Mouse (Mus musculus): ENCODE data around the gene Hoxa6. TPM values are rescaled to one million over a fixed set of nuclear protein-coding genes. Genes with fewer than 3 reads are reported as not detected.
A peak's percentile ranks its signal among the peaks of the same experiment; 100 is the strongest.

Gene Hoxa6
- polyA plus RNA-seq (2015; fragmentation: Nextera tagmentation; extraction: Ambion mirVana): 9.4 and 9.9 TPM in 2 replicates

DNA sequence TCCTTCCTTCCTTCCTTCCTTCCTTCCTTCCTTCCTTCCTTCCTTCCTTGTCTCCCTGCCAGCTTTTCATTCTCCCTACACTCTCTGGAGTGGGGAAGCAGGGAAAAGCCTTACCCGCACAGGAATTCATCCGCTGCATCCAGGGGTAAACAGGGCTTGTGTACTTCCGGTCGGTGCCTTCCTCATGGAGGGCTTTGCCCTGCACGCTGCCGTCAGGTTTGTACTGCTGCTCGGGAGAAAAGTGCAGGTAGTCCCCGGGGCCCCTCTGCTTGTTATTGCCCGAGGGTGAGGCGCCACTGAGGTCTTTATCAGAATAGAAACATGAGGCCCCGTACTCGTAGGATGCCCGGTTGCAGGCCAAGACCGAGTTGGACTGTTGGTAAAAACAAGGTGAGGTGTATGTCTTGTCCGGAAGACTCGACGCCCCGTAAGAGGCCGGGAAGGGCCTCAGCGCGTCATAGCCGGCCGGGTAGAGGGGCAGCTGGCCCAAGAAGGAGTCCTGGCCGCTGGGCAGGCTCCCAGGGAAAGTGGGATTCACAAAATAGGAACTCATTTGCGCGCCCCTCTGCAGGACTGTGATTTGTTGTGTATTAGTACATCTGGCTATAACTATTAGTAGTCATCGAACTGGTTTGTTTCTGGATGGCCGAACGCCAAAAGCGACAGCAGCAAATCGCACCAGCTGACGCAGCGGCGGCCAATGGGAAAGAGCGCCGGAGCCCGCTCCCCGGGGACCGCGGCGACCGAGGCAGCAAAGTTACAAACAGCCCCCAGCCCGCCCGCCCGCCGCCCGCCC is at the start of gene Hoxa6:
Gene Hoxa6 (minus strand): TSS at position 651 of the 796 bp plus-strand sequence.
- WGBS: 1% methylated on average over 47 of the region's 47 CpGs
- H3K9ac ChIP-seq (ENCODE audit: low read depth, low read length): peak within 1 kb of the TSS; percentile 37
- H3K27me3 ChIP-seq (replicated peaks; ENCODE audit: control insufficient read depth, insufficient read depth, low read length): peaks cover 53% of the 10 kb centered on the region
- no peak for ATAC-seq
- peak within 1 kb of the TSS; percentile 52 for H3K27ac ChIP-seq (ENCODE audit: low read depth, low read length)
- peak within 1 kb of the TSS; percentile 33 for H3K4me3 ChIP-seq (ENCODE audit: low read length)
- H3K36me3 ChIP-seq (ENCODE audit: control insufficient read depth, insufficient read depth, low read length): no peaks in the 10 kb centered on the region
- H3K4me2 ChIP-seq (ENCODE audit: low read length): peak within 1 kb of the TSS; percentile 52
- no peaks in the 10 kb centered on the region; the same call in 1 of the 2 replicates for H3K4me1 ChIP-seq (ENCODE audit: control insufficient read depth, insufficient read depth, low read depth, low read length)
- no peaks in the 10 kb centered on the region for H3K9me3 ChIP-seq (ENCODE audit: control insufficient read depth, low read length)

DNA sequence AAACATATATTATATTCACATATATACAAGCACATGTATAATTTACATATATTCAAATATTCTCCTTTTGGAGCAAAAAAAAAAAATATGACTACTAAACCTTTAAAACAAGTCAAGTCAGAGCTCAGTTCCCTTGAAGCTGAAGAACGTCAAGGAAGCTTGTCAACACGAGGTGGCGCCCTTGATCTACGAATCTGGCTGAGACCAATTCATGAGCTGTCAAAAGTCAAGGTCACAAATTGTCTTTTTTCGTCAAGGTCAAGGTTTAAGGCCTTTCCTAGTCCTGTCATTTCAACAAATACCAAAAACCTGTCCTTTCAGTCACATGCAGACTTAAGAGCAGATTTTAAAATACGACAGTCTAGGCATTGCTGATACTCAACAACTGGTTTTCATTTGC is 48.4 kb upstream of the Hoxa6 start:
- Histone ChIP-seq H3K9ac (ENCODE audit: low read depth, low read length) (no peak overlapping the region), H3K4me2 (ENCODE audit: low read length) (no peak overlapping the region), H3K9me3 (ENCODE audit: control insufficient read depth, low read length) (no peaks in the 10 kb centered on the region), H3K36me3 (ENCODE audit: control insufficient read depth, insufficient read depth, low read length) (no peaks in the 10 kb centered on the region), H3K27ac (ENCODE audit: low read depth, low read length) (no peak overlapping the region), H3K4me1 (ENCODE audit: control insufficient read depth, insufficient read depth, low read depth, low read length) (peaks cover 7% of the 10 kb centered on the region; the same call in 1 of the 2 replicates), H3K27me3 (replicated peaks; ENCODE audit: control insufficient read depth, insufficient read depth, low read length) (peaks cover 61% of the 10 kb centered on the region), H3K4me3 (ENCODE audit: low read length) (no peak overlapping the region)
- ATAC-seq: no peak
- WGBS: under 1% methylated on average over 6 of the region's 6 CpGs

- Histone ChIP-seq H3K9ac (ENCODE audit: low read depth, low read length) (no peak overlapping the region), H3K9me3 (ENCODE audit: control insufficient read depth, low read length) (no peaks in the 10 kb centered on the region), H3K4me2 (ENCODE audit: low read length) (no peak overlapping the region), H3K4me1 (ENCODE audit: control insufficient read depth, insufficient read depth, low read depth, low read length) (no peaks in the 10 kb centered on the region), H3K36me3 (ENCODE audit: control insufficient read depth, insufficient read depth, low read length) (no peaks in the 10 kb centered on the region), H3K27ac (ENCODE audit: low read depth, low read length) (no peak overlapping the region), H3K4me3 (ENCODE audit: low read length) (no peak overlapping the region), H3K27me3 (replicated peaks; ENCODE audit: control insufficient read depth, insufficient read depth, low read length) (peaks cover 65% of the 10 kb centered on the region)
- 1% methylated on average over 59 of the region's 59 CpGs for WGBS
- no peak for ATAC-seq
Observed at GRCm38 (mm10) chr6:52253511-52254500, 45.3 kb upstream of the Hoxa6 start.

GRCm38 (mm10) chr6:52252775-52253376 is 44.4 kb upstream of the Hoxa6 start:
- no peaks in the 10 kb centered on the region for H3K4me1 ChIP-seq (ENCODE audit: control insufficient read depth, insufficient read depth, low read depth, low read length)
- H3K4me3 ChIP-seq (ENCODE audit: low read length): no peak overlapping the region
- no peak overlapping the region for H3K27ac ChIP-seq (ENCODE audit: low read depth, low read length)
- H3K27me3 ChIP-seq (replicated peaks; ENCODE audit: control insufficient read depth, insufficient read depth, low read length): peaks cover 67% of the 10 kb centered on the region
- WGBS: under 1% methylated on average over 35 of the region's 35 CpGs
- no peak for ATAC-seq
- H3K9me3 ChIP-seq (ENCODE audit: control insufficient read depth, low read length): no peaks in the 10 kb centered on the region
- H3K9ac ChIP-seq (ENCODE audit: low read depth, low read length): no peak overlapping the region
- no peaks in the 10 kb centered on the region for H3K36me3 ChIP-seq (ENCODE audit: control insufficient read depth, insufficient read depth, low read length)
- H3K4me2 ChIP-seq (ENCODE audit: low read length): no peak overlapping the region

DNA sequence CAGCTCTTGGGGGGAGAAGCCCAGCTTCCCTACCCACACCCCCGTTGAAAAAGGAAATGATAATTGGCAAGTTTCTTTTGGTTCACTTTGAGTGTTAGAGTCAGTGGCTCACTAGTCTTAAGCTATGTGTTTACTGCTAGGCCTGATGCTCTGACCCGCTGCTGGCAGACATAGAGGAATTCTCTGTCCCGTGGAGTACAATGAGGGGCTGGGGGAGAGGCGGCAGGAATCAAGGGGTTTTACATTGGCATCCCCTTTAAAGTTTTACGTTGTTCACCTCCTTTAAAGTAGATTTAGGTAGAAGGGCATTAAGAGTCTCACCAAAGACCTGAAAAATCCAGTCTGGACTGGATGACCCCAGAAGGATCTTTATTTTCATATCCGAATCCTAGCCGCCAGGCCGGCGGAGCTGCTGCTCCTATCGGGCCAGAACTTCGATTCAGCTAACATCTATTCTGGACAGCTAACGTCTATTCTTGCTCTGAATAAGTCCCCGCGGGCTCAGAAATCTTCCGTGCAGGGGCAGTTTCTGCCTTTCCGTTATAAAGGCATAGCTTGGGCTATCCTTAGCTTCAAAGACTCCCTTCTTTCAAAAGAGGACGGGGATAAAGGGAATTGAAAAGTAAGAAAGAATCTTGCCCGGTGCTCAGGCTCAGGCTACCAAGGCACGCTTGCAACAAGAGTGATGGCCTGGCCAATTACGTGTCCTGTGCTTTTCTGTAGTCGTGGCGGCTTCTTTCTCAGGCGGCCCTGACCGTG is 43.7 kb upstream of the Hoxa6 start:
- no peak for ATAC-seq
- H3K4me2 ChIP-seq (ENCODE audit: low read length): no peak overlapping the region
- no peak overlapping the region for H3K27ac ChIP-seq (ENCODE audit: low read depth, low read length)
- peaks cover 69% of the 10 kb centered on the region for H3K27me3 ChIP-seq (replicated peaks; ENCODE audit: control insufficient read depth, insufficient read depth, low read length)
- H3K4me1 ChIP-seq (ENCODE audit: control insufficient read depth, insufficient read depth, low read depth, low read length): no peaks in the 10 kb centered on the region
- H3K9ac ChIP-seq (ENCODE audit: low read depth, low read length): no peak overlapping the region
- H3K9me3 ChIP-seq (ENCODE audit: control insufficient read depth, low read length): no peaks in the 10 kb centered on the region
- H3K36me3 ChIP-seq (ENCODE audit: control insufficient read depth, insufficient read depth, low read length): no peaks in the 10 kb centered on the region
- H3K4me3 ChIP-seq (ENCODE audit: low read length): no peak overlapping the region
- 3% methylated on average over 24 of the region's 24 CpGs for WGBS

- Histone ChIP-seq H3K4me3 (ENCODE audit: low read length) (no peak overlapping the region), H3K9me3 (ENCODE audit: control insufficient read depth, low read length) (no peaks in the 10 kb centered on the region), H3K4me1 (ENCODE audit: control insufficient read depth, insufficient read depth, low read depth, low read length) (no peaks in the 10 kb centered on the region), H3K27ac (ENCODE audit: low read depth, low read length) (no peak overlapping the region), H3K27me3 (replicated peaks; ENCODE audit: control insufficient read depth, insufficient read depth, low read length) (peaks cover 70% of the 10 kb centered on the region), H3K9ac (ENCODE audit: low read depth, low read length) (no peak overlapping the region), H3K36me3 (ENCODE audit: control insufficient read depth, insufficient read depth, low read length) (no peaks in the 10 kb centered on the region), H3K4me2 (ENCODE audit: low read length) (no peak overlapping the region)
- WGBS: 12% methylated on average over 7 of the region's 7 CpGs
- no peak for ATAC-seq
Observed at GRCm38 (mm10) chr6:52251177-52251879, 42.8 kb upstream of the Hoxa6 start.

DNA sequence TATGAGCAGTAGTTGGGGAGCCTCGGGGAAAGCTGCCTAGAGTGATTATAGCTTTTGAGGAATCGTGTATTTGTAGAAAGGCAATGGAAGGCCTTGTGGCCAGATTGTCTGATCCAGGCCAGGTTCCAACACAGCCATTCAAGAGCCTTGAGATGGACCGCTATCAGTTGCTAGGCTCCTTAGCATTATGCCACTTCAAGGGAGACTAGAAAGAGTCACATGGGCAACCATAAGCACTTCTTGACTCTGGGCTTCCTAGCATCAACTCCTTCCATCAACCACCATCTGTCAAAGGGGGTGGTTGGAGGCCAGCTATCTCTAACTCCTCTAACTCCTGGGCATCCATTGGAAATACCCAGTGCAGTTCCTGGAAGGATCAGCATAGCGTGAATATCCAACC is 41.3 kb upstream of the Hoxa6 start:
- Histone ChIP-seq H3K4me1 (ENCODE audit: control insufficient read depth, insufficient read depth, low read depth, low read length) (no peaks in the 10 kb centered on the region), H3K9me3 (ENCODE audit: control insufficient read depth, low read length) (peaks cover 4% of the 10 kb centered on the region; the same call in 1 of the 2 replicates), H3K4me3 (ENCODE audit: low read length) (no peak overlapping the region), H3K9ac (ENCODE audit: low read depth, low read length) (no peak overlapping the region), H3K27me3 (replicated peaks; ENCODE audit: control insufficient read depth, insufficient read depth, low read length) (peaks cover 74% of the 10 kb centered on the region), H3K36me3 (ENCODE audit: control insufficient read depth, insufficient read depth, low read length) (no peaks in the 10 kb centered on the region), H3K27ac (ENCODE audit: low read depth, low read length) (no peak overlapping the region), H3K4me2 (ENCODE audit: low read length) (no peak overlapping the region)
- ATAC-seq: no peak
- 3% methylated on average over 4 of the region's 4 CpGs for WGBS

DNA sequence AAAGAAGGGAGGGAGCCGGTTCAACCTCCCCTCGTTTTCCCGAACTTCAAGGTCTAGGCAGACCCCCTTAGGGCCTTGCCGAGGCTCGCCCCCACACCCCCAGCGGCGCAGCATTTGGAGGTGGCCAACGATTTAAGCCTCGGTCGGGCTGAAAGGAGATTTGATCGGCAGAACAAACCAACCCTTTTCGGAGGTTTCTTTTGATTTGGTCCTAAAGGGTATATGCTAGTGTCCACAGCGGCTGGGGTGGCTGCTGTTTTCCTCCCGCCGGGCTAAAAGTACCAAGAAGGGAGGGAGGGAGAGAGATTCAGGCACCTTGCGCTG is 40.9 kb upstream of the Hoxa6 start:
- no peak overlapping the region for H3K4me2 ChIP-seq (ENCODE audit: low read length)
- ATAC-seq: no peak
- H3K36me3 ChIP-seq (ENCODE audit: control insufficient read depth, insufficient read depth, low read length): no peaks in the 10 kb centered on the region
- no peak overlapping the region for H3K4me3 ChIP-seq (ENCODE audit: low read length)
- no peak overlapping the region for H3K27ac ChIP-seq (ENCODE audit: low read depth, low read length)
- H3K9me3 ChIP-seq (ENCODE audit: control insufficient read depth, low read length): peaks cover 4% of the 10 kb centered on the region; the same call in 1 of the 2 replicates
- no peaks in the 10 kb centered on the region for H3K4me1 ChIP-seq (ENCODE audit: control insufficient read depth, insufficient read depth, low read depth, low read length)
- WGBS: under 1% methylated on average over 16 of the region's 16 CpGs
- peaks cover 74% of the 10 kb centered on the region for H3K27me3 ChIP-seq (replicated peaks; ENCODE audit: control insufficient read depth, insufficient read depth, low read length)
- H3K9ac ChIP-seq (ENCODE audit: low read depth, low read length): no peak overlapping the region

All from hindbrain, embryonic 16.5 days (tissue).